Mouse (Mus musculus): Measurements from ENCODE around the gene Creb3l2. TPM values are rescaled to one million over a fixed set of nuclear protein-coding genes. Genes with fewer than 3 reads are reported as not detected.

Gene Creb3l2
- polyA plus RNA-seq, 1 experiment from 2014 or later = 5.2 TPM

GRCm38 (mm10) chr6:37419445-37419941 is 22.5 kb downstream of the Creb3l2 start:
- Histone ChIP-seq H3K9me3 (replicated peaks) (no peaks in the 10 kb centered on the region), H3K27me3 (ENCODE audit: low read depth, poor library complexity, severe bottlenecking) (no peaks in the 10 kb centered on the region), H3K36me3 (no peaks in the 10 kb centered on the region), H3K4me3 (no peak overlapping the region), H3K4me1 (peaks cover 4% of the 10 kb centered on the region; the same call in 1 of the 2 replicates), H3K27ac (replicated peaks) (no peak overlapping the region)
- no peak for DNase-seq (ENCODE audit: low spot score)
- WGBS = 86% methylated on average over 17 of the region's 17 CpGs

- no peaks in the 10 kb centered on the region for H3K27me3 ChIP-seq (ENCODE audit: low read depth, poor library complexity, severe bottlenecking)
- 87% methylated on average over 6 of the region's 6 CpGs for WGBS
- no peaks in the 10 kb centered on the region for H3K9me3 ChIP-seq (replicated peaks)
- DNase-seq (ENCODE audit: low spot score) = no peak
- H3K27ac ChIP-seq (replicated peaks) = no peak overlapping the region
- no peaks in the 10 kb centered on the region for H3K36me3 ChIP-seq
- no peak overlapping the region for H3K4me3 ChIP-seq
- H3K4me1 ChIP-seq = peaks cover 4% of the 10 kb centered on the region; the same call in 1 of the 2 replicates
These were observed 23.0 kb downstream of the Creb3l2 start for GRCm38 (mm10) chr6:37418931-37419330.

GRCm38 (mm10) chr6:37416743-37417142 is 25.2 kb downstream of the Creb3l2 start:
- no peak overlapping the region for H3K4me3 ChIP-seq
- 86% methylated on average over 4 of the region's 4 CpGs for WGBS
- no peaks in the 10 kb centered on the region for H3K9me3 ChIP-seq (replicated peaks)
- DNase-seq (ENCODE audit: low spot score) = no peak
- no peaks in the 10 kb centered on the region for H3K27me3 ChIP-seq (ENCODE audit: low read depth, poor library complexity, severe bottlenecking)
- H3K27ac ChIP-seq (replicated peaks) = no peak overlapping the region
- H3K36me3 ChIP-seq = no peaks in the 10 kb centered on the region
- H3K4me1 ChIP-seq = peaks cover 4% of the 10 kb centered on the region; the same call in 1 of the 2 replicates

DNA sequence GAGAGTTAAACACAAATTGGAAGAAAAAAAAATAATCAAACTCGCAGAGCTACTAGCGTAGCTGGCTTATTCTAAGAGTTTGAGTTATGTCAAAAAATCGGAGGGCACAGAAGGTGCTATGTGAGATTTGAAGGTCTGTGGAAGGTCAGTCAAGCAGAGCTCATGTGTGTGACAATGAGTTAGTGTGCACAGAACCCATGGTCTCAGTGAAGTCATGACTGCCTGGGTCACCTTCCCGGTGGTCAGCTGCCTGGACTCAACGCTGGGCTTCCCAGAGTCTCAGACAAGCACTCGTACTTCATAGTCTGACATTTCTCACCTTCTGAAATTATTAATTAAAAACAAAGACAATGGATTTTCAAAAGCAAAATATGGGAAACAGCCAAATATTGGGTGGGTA is 26.4 kb downstream of the Creb3l2 start:
- no peak overlapping the region for H3K4me3 ChIP-seq
- peaks cover 4% of the 10 kb centered on the region; the same call in 1 of the 2 replicates for H3K4me1 ChIP-seq
- no peak overlapping the region for H3K27ac ChIP-seq (replicated peaks)
- no peaks in the 10 kb centered on the region for H3K9me3 ChIP-seq (replicated peaks)
- H3K27me3 ChIP-seq (ENCODE audit: low read depth, poor library complexity, severe bottlenecking) = no peaks in the 10 kb centered on the region
- no peaks in the 10 kb centered on the region for H3K36me3 ChIP-seq
- WGBS = 88% methylated on average over 6 of the region's 6 CpGs
- no peak for DNase-seq (ENCODE audit: low spot score)

DNA sequence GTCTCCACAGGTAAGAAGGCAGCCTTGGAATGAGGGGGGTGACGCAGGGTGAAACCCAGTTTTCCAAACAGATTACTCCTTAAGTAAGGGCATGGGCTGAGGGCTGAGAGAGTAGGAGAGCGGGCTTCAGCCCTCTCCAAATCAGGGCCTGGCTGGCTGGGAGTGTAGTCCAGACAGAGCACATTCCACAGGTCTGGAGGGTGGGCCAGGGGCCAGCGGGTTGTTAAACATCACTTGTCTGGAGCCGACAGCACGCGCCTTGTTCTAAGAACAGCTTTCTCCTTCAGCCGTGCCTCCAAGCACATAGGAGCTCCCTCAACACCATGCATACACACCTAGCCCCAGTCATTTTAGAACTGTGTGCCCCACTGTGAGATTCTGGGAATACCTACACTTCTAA is 26.9 kb downstream of the Creb3l2 start:
- 0 out of 2 replicates have a peak overlapping the region, but pooled peaks have one; percentile 9 for H3K27ac ChIP-seq (replicated peaks)
- H3K4me1 ChIP-seq = peaks cover 4% of the 10 kb centered on the region; the same call in 1 of the 2 replicates
- 57% methylated on average over 7 of the region's 7 CpGs for WGBS
- no peaks in the 10 kb centered on the region for H3K36me3 ChIP-seq
- H3K9me3 ChIP-seq (replicated peaks) = no peaks in the 10 kb centered on the region
- H3K27me3 ChIP-seq (ENCODE audit: low read depth, poor library complexity, severe bottlenecking) = no peaks in the 10 kb centered on the region
- DNase-seq (ENCODE audit: low spot score) = no peak
- no peak overlapping the region for H3K4me3 ChIP-seq

- Histone ChIP-seq H3K36me3 (no peaks in the 10 kb centered on the region), H3K27me3 (ENCODE audit: low read depth, poor library complexity, severe bottlenecking) (no peaks in the 10 kb centered on the region), H3K27ac (replicated peaks) (no peak overlapping the region), H3K4me1 (peaks cover 4% of the 10 kb centered on the region; the same call in 1 of the 2 replicates), H3K9me3 (replicated peaks) (no peaks in the 10 kb centered on the region), H3K4me3 (no peak overlapping the region)
- 96% methylated on average over 10 of the region's 10 CpGs for WGBS
- no peak for DNase-seq (ENCODE audit: low spot score)
These were observed 27.4 kb downstream of the Creb3l2 start for GRCm38 (mm10) chr6:37414576-37414975.

DNA sequence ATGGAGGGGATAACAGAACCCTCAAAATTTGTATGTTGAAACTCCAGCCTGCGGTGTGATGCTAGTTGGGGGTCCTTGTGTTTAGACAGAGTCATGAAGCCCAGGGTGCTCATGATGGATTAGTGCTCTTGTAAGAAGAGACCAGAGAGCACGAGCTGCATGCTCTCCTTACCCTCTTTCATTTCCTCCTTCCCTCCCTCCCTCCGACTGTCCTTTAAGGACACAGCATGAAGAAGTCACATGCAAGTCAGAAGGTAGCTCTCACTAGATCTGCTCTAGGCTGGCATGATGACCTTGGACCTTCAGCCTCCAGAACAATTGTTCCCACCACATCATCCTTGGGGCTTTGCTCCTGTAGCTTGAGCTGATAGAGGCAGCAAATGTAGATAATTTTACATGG is 30.2 kb downstream of the Creb3l2 start:
- Histone ChIP-seq H3K4me3 (no peak overlapping the region), H3K27ac (replicated peaks) (no peak overlapping the region), H3K4me1 (peaks cover 4% of the 10 kb centered on the region; the same call in 1 of the 2 replicates), H3K36me3 (no peaks in the 10 kb centered on the region), H3K27me3 (ENCODE audit: low read depth, poor library complexity, severe bottlenecking) (no peaks in the 10 kb centered on the region), H3K9me3 (replicated peaks) (no peaks in the 10 kb centered on the region)
- DNase-seq (ENCODE audit: low spot score) = no peak
- WGBS = 74% methylated on average over 3 of the region's 3 CpGs

- Histone ChIP-seq H3K4me1 (peaks cover 6% of the 10 kb centered on the region; the same call in 1 of the 2 replicates), H3K9me3 (replicated peaks) (no peaks in the 10 kb centered on the region), H3K4me3 (no peak overlapping the region), H3K27me3 (ENCODE audit: low read depth, poor library complexity, severe bottlenecking) (no peaks in the 10 kb centered on the region), H3K36me3 (no peaks in the 10 kb centered on the region), H3K27ac (replicated peaks) (no peak overlapping the region)
- DNase-seq (ENCODE audit: low spot score) = no peak
- WGBS = 89% methylated on average over 2 of the region's 2 CpGs
These were observed 32.1 kb downstream of the Creb3l2 start for GRCm38 (mm10) chr6:37409829-37410228.

DNA sequence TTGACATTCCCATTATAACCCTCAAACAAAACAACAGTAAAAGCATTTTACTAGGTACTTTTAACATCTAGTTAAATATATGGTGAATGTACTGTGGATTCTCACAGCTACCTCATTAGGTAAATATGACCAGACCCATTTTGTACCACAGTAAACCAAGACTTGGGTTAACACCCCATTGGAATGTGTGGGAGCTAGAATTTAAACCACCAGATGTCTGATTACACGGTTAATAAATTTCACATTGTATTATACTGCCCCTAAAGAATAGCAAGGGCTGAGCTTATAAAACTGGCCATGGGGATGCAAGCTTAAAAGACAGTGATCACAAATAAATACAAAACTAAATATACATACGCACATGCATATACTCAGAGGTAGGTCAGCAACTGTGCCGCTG is 34.1 kb downstream of the Creb3l2 start:
- 95% methylated on average over 3 of the region's 3 CpGs for WGBS
- DNase-seq (ENCODE audit: low spot score) = no peak
- H3K4me1 ChIP-seq = peaks cover 14% of the 10 kb centered on the region; the same call in 1 of the 2 replicates
- no peaks in the 10 kb centered on the region for H3K27me3 ChIP-seq (ENCODE audit: low read depth, poor library complexity, severe bottlenecking)
- H3K9me3 ChIP-seq (replicated peaks) = no peaks in the 10 kb centered on the region
- H3K27ac ChIP-seq (replicated peaks) = no peak overlapping the region
- H3K36me3 ChIP-seq = no peaks in the 10 kb centered on the region
- no peak overlapping the region for H3K4me3 ChIP-seq

GRCm38 (mm10) chr6:37406903-37407302 is 35.0 kb downstream of the Creb3l2 start:
- DNase-seq (ENCODE audit: low spot score) = no peak

DNA sequence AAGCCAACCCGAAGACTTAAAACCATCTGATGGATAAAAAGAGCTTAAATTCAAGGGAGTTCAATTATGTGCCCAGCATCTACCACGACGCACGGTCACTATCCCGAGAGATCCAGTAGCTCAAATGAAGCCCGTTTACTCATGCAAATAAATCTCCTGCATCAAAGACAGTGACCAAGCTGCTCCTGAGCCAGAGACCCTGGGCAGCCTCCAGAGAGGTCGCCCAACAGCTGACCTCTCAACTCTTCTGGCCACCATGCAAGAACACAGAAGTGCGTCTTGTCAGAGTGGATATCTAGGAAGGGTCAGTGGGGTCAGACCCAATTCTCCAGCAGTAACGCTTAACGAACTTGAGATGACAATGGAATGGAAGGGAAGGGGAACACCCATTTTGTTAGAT is 35.9 kb downstream of the Creb3l2 start:
- 56% methylated on average over 10 of the region's 10 CpGs for WGBS
- Histone ChIP-seq H3K4me1 (peaks cover 24% of the 10 kb centered on the region), H3K4me3 (no peak overlapping the region), H3K27ac (replicated peaks) (no peak overlapping the region), H3K9me3 (replicated peaks) (no peaks in the 10 kb centered on the region), H3K36me3 (no peaks in the 10 kb centered on the region), H3K27me3 (ENCODE audit: low read depth, poor library complexity, severe bottlenecking) (no peaks in the 10 kb centered on the region)
- DNase-seq (ENCODE audit: low spot score) = no peak

More at GRCm38 (mm10) chr6:37406903-37407302, 35.0 kb downstream of the Creb3l2 start:
- Histone ChIP-seq H3K36me3 (no peaks in the 10 kb centered on the region), H3K9me3 (replicated peaks) (no peaks in the 10 kb centered on the region), H3K27me3 (ENCODE audit: low read depth, poor library complexity, severe bottlenecking) (no peaks in the 10 kb centered on the region), H3K27ac (replicated peaks) (no peak overlapping the region), H3K4me3 (no peak overlapping the region), H3K4me1 (peaks cover 16% of the 10 kb centered on the region)
- 92% methylated on average over 6 of the region's 6 CpGs for WGBS

GRCm38 (mm10) chr6:37404325-37404724 is 37.6 kb downstream of the Creb3l2 start:
- Histone ChIP-seq H3K27me3 (ENCODE audit: low read depth, poor library complexity, severe bottlenecking) (no peaks in the 10 kb centered on the region), H3K4me3 (no peak overlapping the region), H3K4me1 (peaks cover 28% of the 10 kb centered on the region), H3K36me3 (no peaks in the 10 kb centered on the region), H3K27ac (replicated peaks) (no peak overlapping the region), H3K9me3 (replicated peaks) (no peaks in the 10 kb centered on the region)
- no peak for DNase-seq (ENCODE audit: low spot score)
- WGBS = 63% methylated on average over 3 of the region's 3 CpGs

- Histone ChIP-seq H3K4me1 (peaks cover 28% of the 10 kb centered on the region), H3K9me3 (replicated peaks) (no peaks in the 10 kb centered on the region), H3K36me3 (no peaks in the 10 kb centered on the region), H3K4me3 (no peak overlapping the region), H3K27ac (replicated peaks) (no peak overlapping the region), H3K27me3 (ENCODE audit: low read depth, poor library complexity, severe bottlenecking) (no peaks in the 10 kb centered on the region)
- WGBS = 64% methylated on average over 7 of the region's 7 CpGs
- no peak for DNase-seq (ENCODE audit: low spot score)
These were observed 40.0 kb downstream of the Creb3l2 start for GRCm38 (mm10) chr6:37401928-37402327.

Data from midbrain, embryonic 10.5 days (tissue).